Mouse (Mus musculus) heart, adult 2 months (tissue): ENCODE measurements around the gene Trak2.
"Not testable (repeated sequence)": the region's sequence is repeated elsewhere in the genome, so short reads cannot be mapped to it uniquely, and the experiment has no call there.

Experiments
- CTCF ChIP-seq: fragments of 200-600 bp; IDR thresholded peaks from 2 replicates; pipeline ENCODE4 v1.8.1; 2022; ENCODE audit warnings: antibody characterized with exemption, mild to moderate bottlenecking, moderate library complexity
- POLR2A ChIP-seq: fragments of 200-500 bp; IDR thresholded peaks from 2 replicates; pipeline ENCODE4 v1.6.1; 2011; ENCODE audit warnings: mild to moderate bottlenecking, low read depth, low read length, control low read depth; ENCODE audit not compliant: insufficient read depth

GRCm38 (mm10) chr1:58859738-58860365, 113.4 kb downstream of the Trak2 start:
- TF ChIP-seq CTCF, POLR2A: not testable (repeated sequence)
